Mouse (Mus musculus): ENCODE results near the gene Olfr628. TPM values are rescaled to one million over a fixed set of nuclear protein-coding genes. Genes with fewer than 3 reads are reported as not detected.

Gene Olfr628
- total RNA-seq (2023) = not detected

GRCm38 (mm10) chr7:103730074-103730473 is at the start of gene Olfr628:
TSS of gene Olfr628 (plus strand) at chr7:103730374.

DNA sequence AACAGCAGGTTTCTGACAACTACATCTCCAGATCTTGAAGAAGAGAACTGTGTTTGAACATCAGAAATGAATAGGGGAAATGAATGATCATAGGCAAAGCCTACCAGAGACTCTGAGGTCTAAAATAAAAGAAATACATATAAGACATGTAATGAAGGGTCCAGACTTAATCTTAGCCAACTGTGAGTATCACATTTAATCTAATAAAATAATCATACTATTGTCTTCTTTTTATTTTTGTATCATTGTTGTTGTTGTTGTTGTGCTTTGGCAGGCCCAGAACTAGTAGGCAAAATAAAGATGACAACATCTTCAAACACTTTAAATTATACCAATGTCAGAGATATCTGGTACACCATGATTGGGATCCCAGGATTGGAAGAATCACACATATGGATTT is 47.8 kb upstream of the Olfr628 start, which contains the start of gene Olfr625-ps1:
Olfr625-ps1 (plus strand) TSS at position 301 of the 400 bp plus-strand sequence.

GRCm38 (mm10) chr7:103714371-103714770 is 15.8 kb upstream of the Olfr628 start, which contains the start of gene Olfr243:
TSS of gene Olfr243 (plus strand) at chr7:103714671.

DNA sequence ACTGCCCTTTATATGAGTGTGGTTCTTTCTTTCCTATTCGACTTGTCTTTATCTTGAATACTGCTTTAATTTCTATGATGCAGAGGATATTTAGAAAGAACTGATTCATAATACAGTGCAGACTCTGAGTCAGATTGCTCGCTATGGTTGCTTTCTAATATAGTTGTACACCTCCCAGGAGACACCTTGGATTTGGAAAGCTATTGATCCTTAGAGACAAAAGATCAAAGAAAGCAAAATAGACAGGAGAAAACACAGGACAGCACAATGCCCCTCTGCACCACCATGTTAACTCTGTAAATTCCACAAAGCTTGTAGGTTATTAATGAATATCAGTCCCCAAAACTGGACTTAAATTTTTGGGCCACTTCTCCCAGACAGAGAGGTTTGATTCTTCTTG is 14.7 kb downstream of the Olfr628 start, which contains the start of gene Olfr629:
Olfr629 (minus strand) TSS at position 101 of the 400 bp plus-strand sequence.

GRCm38 (mm10) chr7:103757233-103757632 is 27.1 kb downstream of the Olfr628 start, which contains the start of gene Olfr630:
TSS of gene Olfr630 (minus strand) at chr7:103757333.

GRCm38 (mm10) chr7:103771494-103771893 is 41.3 kb downstream of the Olfr628 start, which contains the start of gene Olfr69:
TSS of gene Olfr69 (minus strand) at chr7:103771594.

DNA sequence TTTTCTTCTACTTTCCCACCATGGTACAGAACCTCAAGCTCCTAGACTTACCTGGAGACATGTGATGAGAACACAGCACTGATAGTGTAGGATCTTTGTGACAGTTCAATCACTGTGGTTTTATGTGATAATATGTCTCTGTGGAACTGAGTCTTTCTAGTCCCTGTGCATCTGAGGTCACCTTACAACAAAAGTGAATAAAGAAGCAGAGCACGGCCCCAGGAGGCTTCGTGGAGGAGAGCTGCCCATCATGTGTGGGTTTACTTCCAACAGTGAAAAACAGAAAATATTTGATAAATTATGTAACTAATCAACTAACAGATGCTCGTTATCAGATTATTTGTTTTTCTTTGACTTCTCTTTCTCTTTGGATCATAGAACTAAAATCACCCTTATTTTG is 49.4 kb downstream of the Olfr628 start, which contains the start of gene Olfr68:
Olfr68 (minus strand) TSS at position 101 of the 400 bp plus-strand sequence.

Other genes starting within 250 kb of the Olfr628 start
- not detected for gene Olfr609, start 232.3 kb upstream of the Olfr628 start, total RNA-seq (2023)
- not detected for gene Olfr610, start 218.3 kb upstream of the Olfr628 start, total RNA-seq (2023)
- gene Olfr611, start 209.5 kb upstream of the Olfr628 start, total RNA-seq (2023) = not detected
- gene Olfr612, start 187.7 kb upstream of the Olfr628 start, total RNA-seq (2023) = not detected
- gene Olfr613, start 182.3 kb upstream of the Olfr628 start, total RNA-seq (2023) = not detected
- not detected for gene Olfr615, start 174.3 kb upstream of the Olfr628 start, total RNA-seq (2023)
- gene Olfr616, start 161.2 kb upstream of the Olfr628 start, total RNA-seq (2023) = not detected
- gene Olfr617, start 157.3 kb upstream of the Olfr628 start, total RNA-seq (2023) = not detected
- not detected for gene Olfr618, start 140.3 kb upstream of the Olfr628 start, total RNA-seq (2023)
- gene Olfr619, start 129.8 kb upstream of the Olfr628 start, total RNA-seq (2023) = not detected
- gene Olfr620, start 117.8 kb upstream of the Olfr628 start, total RNA-seq (2023) = not detected
- gene Olfr622, start 87.7 kb upstream of the Olfr628 start, total RNA-seq (2023) = not detected
- not detected for gene Olfr623, start 66.7 kb upstream of the Olfr628 start, total RNA-seq (2023)
- gene Olfr624, start 59.2 kb upstream of the Olfr628 start, total RNA-seq (2023) = not detected
- gene Olfr625-ps1, start 47.7 kb upstream of the Olfr628 start, total RNA-seq (2023) = not detected
- gene Olfr243, start 15.7 kb upstream of the Olfr628 start, total RNA-seq (2023) = not detected
- not detected for gene Olfr629, start 14.6 kb downstream of the Olfr628 start, total RNA-seq (2023)
- gene Olfr630, start 27.0 kb downstream of the Olfr628 start, total RNA-seq (2023) = not detected
- gene Olfr69, start 41.2 kb downstream of the Olfr628 start, total RNA-seq (2023) = not detected
- not detected for gene Olfr68, start 49.3 kb downstream of the Olfr628 start, total RNA-seq (2023)
- not detected for gene Olfr67, start 61.4 kb downstream of the Olfr628 start, total RNA-seq (2023)
- 115 TPM for gene Hbb-bt, start 83.6 kb downstream of the Olfr628 start, total RNA-seq (2023)
- 842 TPM for gene Hbb-bs, start 97.7 kb downstream of the Olfr628 start, total RNA-seq (2023)
- not detected for gene Hbb-bh2, start 110.1 kb downstream of the Olfr628 start, total RNA-seq (2023)
- gene Hbb-bh1, start 112.8 kb downstream of the Olfr628 start, total RNA-seq (2023) = not detected
- not detected for gene Hbb-y, start 122.8 kb downstream of the Olfr628 start, total RNA-seq (2023)
- gene Olfr66, start 155.9 kb downstream of the Olfr628 start, total RNA-seq (2023) = not detected
- gene Olfr64, start 164.1 kb downstream of the Olfr628 start, total RNA-seq (2023) = not detected
- not detected for gene Olfr65, start 173.1 kb downstream of the Olfr628 start, total RNA-seq (2023)
- gene Olfr631, start 198.5 kb downstream of the Olfr628 start, total RNA-seq (2023) = not detected
- gene Olfr632, start 204.0 kb downstream of the Olfr628 start, total RNA-seq (2023) = not detected
- gene Olfr633, start 214.1 kb downstream of the Olfr628 start, total RNA-seq (2023) = not detected
- not detected for gene Olfr635, start 240.8 kb downstream of the Olfr628 start, total RNA-seq (2023)